Comparison of ENCODE assay signal across 10 mouse cellular contexts in the genomic region with DNA sequence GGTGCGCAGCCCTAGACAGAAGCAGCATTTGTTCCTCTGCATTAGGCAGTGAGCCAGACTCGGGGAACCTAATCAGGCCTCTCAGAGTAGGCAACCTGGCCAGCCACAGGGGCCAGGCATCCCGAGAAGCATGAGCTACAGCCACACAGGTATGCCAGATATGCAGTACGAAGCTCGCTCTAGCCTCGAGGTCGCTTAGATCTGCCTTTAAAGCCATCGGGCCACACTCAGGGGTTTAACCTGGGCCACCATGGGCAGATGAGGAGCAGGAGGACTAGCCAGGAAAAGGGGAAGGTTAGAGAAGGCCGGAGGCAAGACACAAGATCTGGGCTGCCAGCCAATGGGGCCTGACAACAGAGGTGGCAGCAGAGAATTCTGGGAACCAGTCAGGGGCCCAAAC. TPM values are rescaled to one million over a fixed set of nuclear protein-coding genes. Genes with fewer than 3 reads are reported as not detected.
DNase-seq lines count a peak whose midpoint lies in the region; ATAC-seq and TF ChIP-seq lines count a peak whose summit lies in the region.
"Had no signal": no experiment of that assay in that cellular context is flagged by ENCODE, and none has a peak within 500 bp of the region (broad histone marks: within the 10 kb centered on the region; RNA-seq: fewer than 3 reads in every experiment).

No protein-coding gene starts in this region.

- no peak for ATAC-seq in forebrain, embryonic 13.5 days

- no peak overlapping the region for H3K4me2 ChIP-seq in forebrain, embryonic 13.5 days
- H3K4me2 ChIP-seq: hindbrain, embryonic 14.5 days; liver, embryonic 13.5 days had no signal

- 0 out of 2 replicates have a peak overlapping the region, but pooled peaks have one; percentile 13 for H3K4me3 ChIP-seq in gastrocnemius, adult 2 months
- no peak overlapping the region for H3K4me3 ChIP-seq in MEL (ENCODE audit: control insufficient read depth in 1 of 2, insufficient read depth in 1 of 2, low read depth in 2 of 2, low read length in 2 of 2)
- H3K4me3 ChIP-seq in embryonic facial prominence, embryonic 10.5 days = no peak overlapping the region
- no peak overlapping the region for H3K4me3 ChIP-seq in forebrain, embryonic 13.5 days
- H3K4me3 ChIP-seq: liver, embryonic 13.5 days had no signal

- no peak overlapping the region for H3K9ac ChIP-seq in MEL (ENCODE audit: control insufficient read depth, low read depth, low read length, poor library complexity, severe bottlenecking)
- no peak overlapping the region for H3K9ac ChIP-seq in forebrain, embryonic 13.5 days
- H3K9ac ChIP-seq: hindbrain, embryonic 14.5 days; liver, embryonic 13.5 days had no signal

- TF ChIP-seq EP300 in MEL (IDR thresholded peaks at IDR 0.05; ENCODE audit: low read depth in 1 of 2, low read length in 2 of 2) = no peak

- no peaks in the 10 kb centered on the region for H3K9me3 ChIP-seq in MEL (replicated peaks; ENCODE audit: insufficient read depth, low read length)
- H3K9me3 ChIP-seq in embryonic facial prominence, embryonic 10.5 days = no peaks in the 10 kb centered on the region
- H3K9me3 ChIP-seq in forebrain, embryonic 13.5 days (replicated peaks) = no peaks in the 10 kb centered on the region
- H3K9me3 ChIP-seq: liver, embryonic 13.5 days had no signal

- no peak for TF ChIP-seq POLR2A in MEL (IDR thresholded peaks at IDR 0.05; ENCODE audit: control insufficient read depth in 1 of 2, insufficient read depth in 1 of 2, low read depth in 1 of 2, low read length in 2 of 2, poor library complexity in 1 of 2)

- H3K27ac ChIP-seq in gastrocnemius, adult 2 months = peak overlapping the region; percentile 78
- no peak overlapping the region for H3K27ac ChIP-seq in MEL (ENCODE audit: control insufficient read depth, low read depth, low read length)
- peak overlapping the region; percentile 40; the same call in 1 of the 2 replicates for H3K27ac ChIP-seq in embryonic facial prominence, embryonic 10.5 days (replicated peaks)
- no peak overlapping the region for H3K27ac ChIP-seq in forebrain, embryonic 13.5 days
- H3K27ac ChIP-seq: hindbrain, embryonic 14.5 days; liver, embryonic 13.5 days had no signal

- no peak for TF ChIP-seq CTCF in gastrocnemius, adult 2 months (IDR thresholded peaks at IDR 0.05)
- TF ChIP-seq CTCF in MEL (IDR thresholded peaks at IDR 0.05 in 2 of 3, conservative IDR thresholded peaks at IDR 0.05 in 1 of 3; ENCODE audit: control insufficient read depth in 1 of 3, insufficient read depth in 1 of 3, low read depth in 2 of 3, low read length in 3 of 3, poor library complexity in 1 of 3, severe bottlenecking in 1 of 3) = no peak

- 88% methylated on average over 9 of the region's 9 CpGs for WGBS in embryonic facial prominence, embryonic 10.5 days
- 88% methylated on average over 9 of the region's 9 CpGs for WGBS in forebrain, embryonic 13.5 days

- peak; percentile 65 for DNase-seq in gastrocnemius, adult 2 months
- no peak for DNase-seq in gastrocnemius, postnatal 4 days (ENCODE audit: low spot score in 2 of 2)
- peak; percentile 50 for DNase-seq in MEL (ENCODE audit: low read depth, low spot score)
- DNase-seq in embryonic facial prominence, embryonic 10.5 days (ENCODE audit: low spot score) = no peak
- DNase-seq in kidney, adult 8-10 months = peak; percentile 74 to 76
- no peak for DNase-seq in thymus, postnatal 4 days
- no peak for DNase-seq in layer of hippocampus, adult 18-20 months (ENCODE audit: low spot score in 2 of 2)
- DNase-seq: liver, embryonic 13.5 days had no signal

- peaks cover 14% of the 10 kb centered on the region for H3K79me2 ChIP-seq in MEL (ENCODE audit: control insufficient read depth, insufficient read depth, low read length, poor library complexity)

- H3K4me1 ChIP-seq in MEL (ENCODE audit: control insufficient read depth in 1 of 2, insufficient read depth in 2 of 2, low read length in 2 of 2) = no peaks in the 10 kb centered on the region; a peak in 1 of 4 replicates
- H3K4me1 ChIP-seq in embryonic facial prominence, embryonic 10.5 days = peaks cover 17% of the 10 kb centered on the region
- H3K4me1 ChIP-seq in forebrain, embryonic 13.5 days = peaks cover 19% of the 10 kb centered on the region

- intact Hi-C loops in gastrocnemius, adult 2 months (cut with DNase I) = no loop called here

- H3K36me3 ChIP-seq in MEL (ENCODE audit: control insufficient read depth in 1 of 2, insufficient read depth in 2 of 2, low read length in 2 of 2) = peaks cover 4 to 25% of the 10 kb centered on the region in 2 experiments; a peak in 3 of 4 replicates
- H3K36me3 ChIP-seq in embryonic facial prominence, embryonic 10.5 days (replicated peaks) = peaks cover 59% of the 10 kb centered on the region
- H3K36me3 ChIP-seq in forebrain, embryonic 13.5 days (ENCODE audit: poor library complexity, severe bottlenecking) = peaks cover 12% of the 10 kb centered on the region

- TF ChIP-seq RAD21 in MEL (IDR thresholded peaks at IDR 0.05; ENCODE audit: low read depth, low read length) = no peak

- H3K27me3 ChIP-seq in MEL (ENCODE audit: control insufficient read depth in 1 of 2, insufficient read depth in 2 of 2, low read length in 2 of 2) = no peaks in the 10 kb centered on the region
- H3K27me3 ChIP-seq in embryonic facial prominence, embryonic 10.5 days (replicated peaks; ENCODE audit: low read depth, poor library complexity, severe bottlenecking) = no peaks in the 10 kb centered on the region
- no peaks in the 10 kb centered on the region for H3K27me3 ChIP-seq in forebrain, embryonic 13.5 days
- H3K27me3 ChIP-seq: liver, embryonic 13.5 days had no signal

TF ChIP-seq in MEL, 35 proteins besides CTCF, POLR2A, EP300 and RAD21:
- TF ChIP-seq ZKSCAN1 (IDR thresholded peaks at IDR 0.05; ENCODE audit: low read depth, low read length) = no peak
- TF ChIP-seq POLR2AphosphoS2 (IDR thresholded peaks at IDR 0.05; ENCODE audit: low read length) = no peak
- no peak for TF ChIP-seq MAX (IDR thresholded peaks at IDR 0.05; ENCODE audit: low read length)
- TF ChIP-seq ZMIZ1 (IDR thresholded peaks at IDR 0.05; ENCODE audit: low read depth, low read length) = no peak
- no peak for TF ChIP-seq MYC (IDR thresholded peaks at IDR 0.05; ENCODE audit: low read depth, low read length)
- TF ChIP-seq NELFE (IDR thresholded peaks at IDR 0.05; ENCODE audit: low read depth, low read length) = no peak
- TF ChIP-seq ELF1 (IDR thresholded peaks at IDR 0.05; ENCODE audit: low read depth, low read length) = no peak
- no peak for TF ChIP-seq E2F4 (IDR thresholded peaks at IDR 0.05; ENCODE audit: borderline replicate concordance, low read depth, low read length)
- TF ChIP-seq MAFK (IDR thresholded peaks at IDR 0.05; ENCODE audit: borderline replicate concordance, low read depth, low read length) = no peak
- no peak for TF ChIP-seq MXI1 (IDR thresholded peaks at IDR 0.05; ENCODE audit: low read depth, low read length)

RNA-seq across cellular contexts. Expression of a gene that starts 22.1 kb away (rescaled TPM):
- total RNA-seq in gastrocnemius, adult 2 months (2021) = 10 to 100 TPM; 41.9 to 48.9 TPM
- total RNA-seq in gastrocnemius, postnatal 4 days (2021) = 10 to 100 TPM; 85.3 to 91.8 TPM
- total RNA-seq in MEL (2012; rRNA removed) = 459 and 531 TPM in 2 replicates
- 100 to 1,000 TPM; 428 to 526 TPM for polyA plus RNA-seq in MEL (2012; ENCODE audit: insufficient read depth in 1 of 2, insufficient read length in 2 of 2, low read depth in 1 of 2, low replicate concordance in 2 of 2, missing spikeins in 1 of 2)
- polyA plus RNA-seq in embryonic facial prominence, embryonic 10.5 days (2016; fragmentation: Nextera tagmentation; extraction: Ambion mirVana) = 158 and 159 TPM in 2 replicates
- 10 to 100 TPM; 72.8 to 79.3 TPM for total RNA-seq in layer of hippocampus, adult 18-20 months (2021)
- 120 and 130 TPM in 2 replicates for polyA plus RNA-seq in forebrain, embryonic 13.5 days (2015; fragmentation: Nextera tagmentation; extraction: Ambion mirVana)

Comparison
In these comparisons a context has a peak if more than half of its experiments do, and no peak if none do; other contexts are left out.
1. DNase-seq: peak in gastrocnemius, adult 2 months (single experiment), MEL (single experiment) and kidney, adult 8-10 months (2 of 2); none in gastrocnemius, postnatal 4 days (0 of 2), embryonic facial prominence, embryonic 10.5 days (single experiment), thymus, postnatal 4 days (single experiment) and layer of hippocampus, adult 18-20 months (0 of 2).
2. H3K27ac ChIP-seq: peak in gastrocnemius, adult 2 months (single experiment) and embryonic facial prominence, embryonic 10.5 days (single experiment); none in MEL (single experiment) and forebrain, embryonic 13.5 days (single experiment).